Mouse (Mus musculus) neural tube, embryonic 12.5 days (tissue): ENCODE results near the gene Sugct. TPM values are rescaled to one million over a fixed set of nuclear protein-coding genes. Genes with fewer than 3 reads are reported as not detected.

Experiments used
- ATAC-seq: fragments of 200-750 bp; cut with Nextera tagmentation; 2 replicates; pipeline ENCODE4 v1.8.0; 2017; ENCODE audit warnings: low read depth, mild to moderate bottlenecking, moderate TSS enrichment, moderate library complexity; ENCODE audit not compliant: low FRiP score
- H3K27ac ChIP-seq: fragments of 300-500 bp; sonication (generic); 2 replicates; pipeline ENCODE4 v1.5.1; 2016
- H3K27me3 ChIP-seq: fragments of 300-500 bp; sonication (generic); replicated peaks from 2 replicates; pipeline ENCODE4 v1.6.1; 2016; ENCODE audit warnings: mild to moderate bottlenecking
- H3K36me3 ChIP-seq: fragments of 300-500 bp; sonication (generic); 2 replicates; pipeline ENCODE4 v1.6.1; 2016; ENCODE audit warnings: mild to moderate bottlenecking
- H3K4me1 ChIP-seq: fragments of 300-500 bp; sonication (generic); 2 replicates; pipeline ENCODE4 v1.6.1; 2016
- H3K4me2 ChIP-seq: fragments of 300-500 bp; sonication (generic); replicated peaks from 2 replicates; pipeline ENCODE4 v1.6.1; 2016; ENCODE audit warnings: mild to moderate bottlenecking
- H3K4me3 ChIP-seq: fragments of 300-500 bp; sonication (generic); 2 replicates; pipeline ENCODE4 v1.5.1; 2016
- H3K9ac ChIP-seq: fragments of 300-500 bp; sonication (generic); 2 replicates; pipeline ENCODE4 v1.6.1; 2016; ENCODE audit warnings: mild to moderate bottlenecking
- H3K9me3 ChIP-seq: fragments of 300-500 bp; sonication (generic); 2 replicates; pipeline ENCODE4 v1.6.1; 2016; ENCODE audit warnings: mild to moderate bottlenecking
- WGBS: fragments of 180-500 bp; shearing (Covaris S2); methylation state at CpG from one replicate; pipeline ENCODE4 v1.1.7; 2016; 5-methylcytosine and 5-hydroxymethylcytosine counted together
- polyA plus RNA-seq: library from polyadenylated mRNA; unstranded; fragments of >200 nt; fragmentation: Nextera tagmentation; extraction: Ambion mirVana; gene quantifications from 2 replicates; pipeline ENCODE4 v1.2.1, GENCODE M21; 2016

Gene Sugct
- polyA plus RNA-seq, 1 experiment from 2014 or later: 3.7 TPM

DNA sequence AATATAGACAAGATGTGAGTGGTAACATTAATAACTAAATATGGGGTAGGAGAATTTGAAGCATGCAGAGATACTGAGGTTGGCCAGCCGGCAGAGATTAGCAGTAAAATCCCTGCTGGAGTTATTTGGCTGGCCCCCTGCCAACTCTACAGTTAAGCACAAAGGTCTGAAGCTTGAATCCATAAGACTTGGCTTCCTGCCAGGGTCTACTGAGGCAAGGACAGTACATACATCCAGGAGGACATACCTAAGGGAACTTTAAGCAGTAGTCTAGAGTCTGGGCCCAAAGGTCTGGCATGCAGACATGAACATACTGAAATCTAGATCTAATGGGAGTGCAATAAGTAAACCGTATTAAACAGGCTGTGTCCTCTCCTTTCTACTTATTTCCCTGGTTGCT, 865.8 kb downstream of the Sugct start:
- 66% methylated on average over 2 of the region's 2 CpGs for WGBS
- Histone ChIP-seq H3K27ac (no peak overlapping the region), H3K27me3 (no peaks in the 10 kb centered on the region), H3K36me3 (no peaks in the 10 kb centered on the region), H3K9ac (no peak overlapping the region), H3K9me3 (no peaks in the 10 kb centered on the region), H3K4me1 (no peaks in the 10 kb centered on the region), H3K4me3 (no peak overlapping the region), H3K4me2 (no peak overlapping the region)
- ATAC-seq: no peak

- Histone ChIP-seq H3K36me3 (no peaks in the 10 kb centered on the region), H3K27me3 (no peaks in the 10 kb centered on the region), H3K4me3 (no peak overlapping the region), H3K4me1 (no peaks in the 10 kb centered on the region), H3K4me2 (no peak overlapping the region), H3K27ac (no peak overlapping the region), H3K9me3 (no peaks in the 10 kb centered on the region), H3K9ac (no peak overlapping the region)
- 48% methylated on average over 6 of the region's 6 CpGs for WGBS
- ATAC-seq: no peak
Observed at GRCm38 (mm10) chr13:16825619-16826018, 869.7 kb downstream of the Sugct start.

GRCm38 (mm10) chr13:16821785-16822184, 873.6 kb downstream of the Sugct start:
- no peaks in the 10 kb centered on the region for H3K27me3 ChIP-seq
- no peaks in the 10 kb centered on the region for H3K36me3 ChIP-seq
- no peak overlapping the region for H3K4me2 ChIP-seq
- ATAC-seq: no peak
- H3K4me1 ChIP-seq: no peaks in the 10 kb centered on the region
- no peaks in the 10 kb centered on the region for H3K9me3 ChIP-seq
- H3K27ac ChIP-seq: no peak overlapping the region
- 81% methylated on average over 4 of the region's 4 CpGs for WGBS
- H3K9ac ChIP-seq: no peak overlapping the region
- H3K4me3 ChIP-seq: no peak overlapping the region

GRCm38 (mm10) chr13:16817471-16817870, 877.9 kb downstream of the Sugct start:
- H3K27me3 ChIP-seq: no peaks in the 10 kb centered on the region
- H3K4me2 ChIP-seq: no peak overlapping the region
- H3K36me3 ChIP-seq: no peaks in the 10 kb centered on the region
- no peaks in the 10 kb centered on the region for H3K9me3 ChIP-seq
- H3K4me1 ChIP-seq: no peaks in the 10 kb centered on the region
- 76% methylated on average over 6 of the region's 6 CpGs for WGBS
- no peak overlapping the region for H3K27ac ChIP-seq
- no peak for ATAC-seq
- H3K9ac ChIP-seq: no peak overlapping the region
- no peak overlapping the region for H3K4me3 ChIP-seq

DNA sequence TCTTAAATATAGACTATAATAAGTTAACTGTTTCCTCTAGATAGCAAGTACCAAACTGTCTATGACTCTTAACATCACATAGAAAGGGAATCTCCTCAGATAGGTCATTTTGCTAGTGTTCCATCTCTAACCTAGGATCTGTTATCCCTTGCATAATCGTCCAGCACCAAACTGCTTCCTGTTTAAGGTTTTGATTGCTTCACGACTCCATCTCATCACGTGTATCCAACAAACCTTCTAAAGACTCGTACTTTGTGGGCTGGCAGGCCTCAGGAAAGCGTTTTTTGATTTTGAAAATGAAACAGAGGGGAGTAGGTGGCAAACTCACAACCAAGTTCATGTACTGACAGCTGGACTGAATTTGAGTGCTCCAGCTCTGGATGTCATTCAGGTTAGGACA, 878.6 kb downstream of the Sugct start:
- H3K27me3 ChIP-seq: no peaks in the 10 kb centered on the region
- no peak overlapping the region for H3K27ac ChIP-seq
- no peak overlapping the region for H3K4me3 ChIP-seq
- no peak overlapping the region for H3K4me2 ChIP-seq
- H3K36me3 ChIP-seq: no peaks in the 10 kb centered on the region
- no peaks in the 10 kb centered on the region for H3K4me1 ChIP-seq
- no peak for ATAC-seq
- no peak overlapping the region for H3K9ac ChIP-seq
- no peaks in the 10 kb centered on the region for H3K9me3 ChIP-seq
- WGBS: 85% methylated on average over 5 of the region's 5 CpGs

DNA sequence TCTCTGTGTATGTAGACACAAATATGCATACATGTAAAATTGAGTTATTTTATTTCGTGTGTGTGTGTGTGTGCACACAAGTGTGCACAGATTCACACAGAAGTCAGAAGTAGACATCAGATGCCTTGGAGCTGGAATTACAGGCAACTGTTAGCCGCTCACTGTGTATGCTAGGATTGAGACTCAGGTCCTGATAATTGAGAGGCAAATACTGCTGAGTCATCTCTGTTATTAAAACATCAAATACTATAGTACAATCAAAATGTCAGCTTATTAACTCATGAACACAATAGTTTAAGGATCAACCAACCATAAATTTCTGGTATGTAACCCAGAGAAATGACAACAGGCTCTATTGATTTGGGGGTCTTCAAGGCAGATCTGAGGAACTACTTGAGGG, 883.1 kb downstream of the Sugct start:
- H3K9ac ChIP-seq: no peak overlapping the region
- no peak overlapping the region for H3K4me3 ChIP-seq
- ATAC-seq: no peak
- 91% methylated on average over 2 of the region's 2 CpGs for WGBS
- no peaks in the 10 kb centered on the region for H3K9me3 ChIP-seq
- no peaks in the 10 kb centered on the region for H3K36me3 ChIP-seq
- no peak overlapping the region for H3K27ac ChIP-seq
- no peaks in the 10 kb centered on the region for H3K27me3 ChIP-seq
- no peaks in the 10 kb centered on the region for H3K4me1 ChIP-seq
- no peak overlapping the region for H3K4me2 ChIP-seq

Other genes with a start within 250 kb of the Sugct start
- 52.9 and 58.7 TPM in 2 replicates for gene Mplkip, start 361 bp downstream of the Sugct start, polyA plus RNA-seq
- 20.6 and 26.1 TPM in 2 replicates for gene Cdk13, start 109.5 kb upstream of the Sugct start, polyA plus RNA-seq
- 152 and 156 TPM in 2 replicates for gene Rala, start 248.7 kb upstream of the Sugct start, polyA plus RNA-seq